Mouse (Mus musculus) heart, postnatal 10 days (tissue): ENCODE measurements at regions not wholly inside any gene's neighbourhood (a gene's known extent, or its start where the extent isn't known, plus 50 kb on each side); places are given as distances from the start of the nearest gene placed in this dataset.
A peak's percentile ranks its signal among the peaks of the same experiment; 100 is the strongest.

ENCODE experiments used
- DNase-seq, 2 experiments: peaks; one replicate each; pipeline ENCODE4 v3.0.0; 2021
- intact Hi-C: fragments of 180-260 bp; cut with DNase I; formaldehyde crosslinking; loops from one replicate; pipeline ENCODE4 v1.15.1; 2025
- microRNA-seq, 2 experiments: library from miRNA; unstranded; fragments of <30 nt; microRNA quantifications; one replicate each; pipeline ENCODE4 v1.2.0; 2022

DNA sequence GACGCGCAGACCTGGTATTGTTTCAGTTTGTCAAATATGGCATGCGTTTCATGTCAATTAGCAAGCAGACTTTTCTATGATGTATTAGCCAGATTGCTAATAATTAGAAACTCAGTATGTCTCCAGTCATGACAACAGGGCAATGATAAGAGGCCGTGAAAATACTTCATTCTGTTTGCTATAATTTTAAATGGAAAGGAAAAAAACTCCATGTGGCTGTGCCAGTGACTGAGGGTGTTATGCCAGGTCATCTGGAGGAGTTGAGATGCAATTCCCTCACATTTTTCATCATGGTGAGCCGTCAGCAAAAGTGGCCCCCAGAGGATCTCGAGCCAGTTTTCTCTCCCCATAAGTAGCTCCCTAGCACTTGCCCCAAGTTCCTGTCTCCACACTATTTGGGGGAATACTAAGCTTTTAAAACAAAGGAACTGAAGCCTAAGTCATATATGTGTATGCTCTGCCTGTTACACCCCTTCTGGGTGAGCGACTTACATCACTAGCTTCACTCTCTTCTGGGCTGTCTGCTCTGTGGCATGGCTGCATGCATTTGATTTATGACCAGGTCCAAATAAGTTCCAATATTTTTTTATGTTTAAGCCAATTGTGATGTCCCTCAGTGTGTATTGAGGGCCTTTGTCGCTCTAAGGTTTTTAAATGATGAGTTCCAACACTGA is 681.4 kb downstream of the Utrn start:
- DNase-seq, result no peak
- intact Hi-C loops, result no loop called here

DNA sequence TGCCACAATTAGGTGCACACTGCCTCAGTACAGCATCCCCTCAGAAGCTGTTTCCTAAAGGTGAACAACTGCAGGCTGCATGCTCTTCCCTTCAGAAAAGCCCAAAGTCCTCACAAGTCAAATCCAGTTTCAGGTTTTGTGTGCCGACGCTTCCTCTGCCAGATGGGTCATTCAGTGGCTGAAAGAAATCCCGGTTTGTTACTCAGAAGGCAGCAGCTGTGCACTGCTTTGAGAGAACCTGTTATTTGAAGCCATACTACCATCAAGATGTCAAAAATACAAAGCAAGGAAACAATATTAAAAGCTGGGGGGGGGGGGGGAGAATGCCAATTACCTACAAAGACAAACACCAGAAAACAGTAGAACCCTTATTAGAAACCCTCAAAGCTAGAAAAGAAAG is 678.7 kb downstream of the Utrn start:
- intact Hi-C loops, result no loop called here
- no peak for DNase-seq

DNA sequence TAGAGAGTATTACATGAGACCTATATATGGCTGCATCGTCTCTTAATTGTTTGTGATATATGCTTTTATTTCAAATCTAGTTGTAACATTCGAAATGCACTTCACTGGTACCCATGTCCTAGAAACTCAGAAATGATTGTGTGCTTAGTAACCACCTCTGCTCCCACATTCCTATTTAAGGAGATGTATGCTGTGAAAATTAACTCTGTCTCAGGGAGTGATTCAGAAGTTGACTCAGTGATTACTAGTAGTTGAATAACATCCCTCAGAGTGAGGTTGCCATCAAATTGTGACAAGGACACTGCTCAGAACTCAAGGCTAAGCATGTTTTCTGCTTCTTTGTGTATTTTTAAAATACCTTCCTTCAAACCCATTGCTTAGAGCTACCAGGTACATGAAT is 661.9 kb downstream of the Utrn start:
- intact Hi-C loops, result no loop called here
- DNase-seq, result no peak

DNA sequence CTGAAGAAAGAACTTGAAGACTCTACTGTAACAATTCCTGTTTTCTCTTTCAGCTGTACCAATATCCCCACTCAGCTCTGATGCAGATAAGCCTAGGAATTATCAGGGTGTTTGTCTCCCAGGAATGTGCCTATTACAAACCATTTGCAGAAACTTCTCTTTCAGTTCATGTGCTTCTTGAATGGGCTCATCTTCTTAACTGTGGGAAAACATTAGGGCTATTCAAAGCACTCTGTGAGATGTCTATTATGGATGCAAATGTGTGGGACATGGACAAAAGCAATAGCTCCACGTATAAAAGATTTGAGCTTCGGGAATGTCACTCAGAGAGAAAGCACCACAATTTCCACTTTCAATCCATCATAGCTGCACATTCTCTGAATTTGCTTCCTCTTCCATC is 659.0 kb downstream of the Utrn start:
- no peak for DNase-seq
- intact Hi-C loops, result loop anchor here (10.0 kb wide), 1 partner anchor 205 kb away; no protein-coding TSS in a partner anchor

DNA sequence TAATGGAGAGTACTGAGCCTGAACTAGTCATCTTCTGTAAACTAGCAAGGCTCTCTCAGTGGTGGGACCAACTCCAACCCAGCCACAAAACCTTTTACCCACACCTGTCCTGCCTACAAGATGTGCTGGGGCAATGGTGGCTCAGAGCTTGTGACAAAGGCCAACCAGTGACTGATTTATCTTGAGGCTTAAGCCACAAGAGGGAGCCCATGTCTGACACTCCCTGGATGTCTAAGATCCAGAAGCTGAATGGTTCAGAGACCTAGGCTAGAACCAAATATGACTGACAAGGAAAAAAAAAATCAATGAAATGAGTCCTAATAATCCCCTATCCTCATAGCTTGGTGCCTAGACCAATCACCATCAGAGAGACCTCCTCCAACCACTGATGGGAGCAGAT is 650.3 kb downstream of the Utrn start:
- intact Hi-C loops, result loop anchor here (2.0 to 10.0 kb wide), 2 partner anchors 214 to 398 kb away; no protein-coding TSS in a partner anchor
- peak; percentile 11 to 26 for DNase-seq

DNA sequence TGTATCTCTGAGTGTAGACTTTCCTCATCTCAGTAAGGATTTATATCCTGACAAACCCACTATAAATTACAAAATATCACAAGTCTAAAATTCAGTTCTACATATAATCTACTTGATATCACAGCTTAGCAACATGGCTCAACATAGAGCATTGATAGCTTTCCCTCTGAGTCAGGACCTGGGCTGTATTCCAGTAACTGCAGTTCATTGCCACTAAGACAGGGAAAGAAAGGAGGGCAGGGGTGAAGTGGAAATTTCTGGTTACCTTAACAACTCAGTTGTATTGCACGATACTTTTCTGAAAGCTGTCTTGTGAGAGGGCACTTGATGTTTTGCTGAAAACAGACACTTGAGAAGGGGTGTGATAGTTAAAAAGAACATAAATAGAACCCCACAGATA is 635.0 kb downstream of the Utrn start:
- no peak for DNase-seq
- intact Hi-C loops, result no loop called here

DNA sequence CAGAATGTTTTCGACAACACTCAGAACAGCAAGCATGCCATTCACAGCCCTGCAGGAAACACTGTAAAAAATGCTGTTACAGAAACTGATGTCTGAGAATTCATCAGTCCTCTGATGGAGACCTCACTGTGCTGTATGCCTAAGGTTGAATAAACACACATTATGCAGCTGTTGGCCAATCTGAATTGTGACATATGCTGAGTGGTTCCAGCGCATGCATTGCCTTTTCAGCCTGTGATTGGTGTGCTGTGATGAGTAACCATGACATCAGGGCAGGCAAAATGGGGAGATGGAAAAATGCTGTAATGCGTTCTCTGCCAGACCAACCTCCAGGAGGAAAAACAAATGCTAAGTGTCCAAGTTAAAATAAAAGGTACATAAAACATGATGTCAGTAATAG is 620.3 kb downstream of the Utrn start:
- DNase-seq, result no peak
- intact Hi-C loops, result no loop called here

DNA sequence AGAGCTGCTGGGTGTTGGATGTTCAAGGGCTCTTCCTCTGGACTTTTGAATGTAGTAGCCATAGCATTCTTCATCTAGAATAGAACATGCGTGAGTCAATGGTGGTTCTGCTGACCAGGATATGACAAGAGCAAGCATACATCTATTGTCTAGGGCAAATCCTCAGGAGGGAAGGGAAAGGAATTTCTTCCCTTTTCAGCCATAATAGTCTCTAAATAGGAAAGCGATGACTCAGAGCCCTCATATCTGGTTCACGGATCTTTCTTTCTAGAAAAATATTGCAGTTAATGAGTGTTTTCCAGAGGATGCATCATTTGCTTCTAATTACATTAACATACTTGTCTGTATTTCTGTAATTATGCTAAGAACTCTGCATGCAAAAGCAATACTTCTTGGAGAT is 615.9 kb downstream of the Utrn start:
- intact Hi-C loops, result no loop called here
- no peak for DNase-seq

DNA sequence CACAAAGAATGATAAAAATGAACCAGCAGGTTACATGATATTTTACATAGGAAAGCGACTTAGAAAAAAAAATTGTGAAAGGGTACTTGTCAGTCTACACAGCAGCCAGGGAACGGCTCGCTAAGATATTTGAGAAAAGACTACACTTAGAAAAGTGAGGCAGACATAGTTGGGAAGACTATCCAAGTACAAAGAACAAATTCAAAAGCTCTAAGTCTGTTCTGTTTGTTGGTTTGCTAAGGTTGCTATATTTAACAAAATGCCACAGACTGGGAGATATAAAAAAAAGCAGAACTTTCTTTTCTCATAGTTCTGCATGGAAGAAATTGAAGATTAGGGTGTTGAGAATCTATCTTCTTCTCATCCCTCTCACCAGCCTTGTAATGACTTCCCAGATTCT is 583.5 kb downstream of the Utrn start:
- DNase-seq, result no peak
- intact Hi-C loops, result no loop called here

DNA sequence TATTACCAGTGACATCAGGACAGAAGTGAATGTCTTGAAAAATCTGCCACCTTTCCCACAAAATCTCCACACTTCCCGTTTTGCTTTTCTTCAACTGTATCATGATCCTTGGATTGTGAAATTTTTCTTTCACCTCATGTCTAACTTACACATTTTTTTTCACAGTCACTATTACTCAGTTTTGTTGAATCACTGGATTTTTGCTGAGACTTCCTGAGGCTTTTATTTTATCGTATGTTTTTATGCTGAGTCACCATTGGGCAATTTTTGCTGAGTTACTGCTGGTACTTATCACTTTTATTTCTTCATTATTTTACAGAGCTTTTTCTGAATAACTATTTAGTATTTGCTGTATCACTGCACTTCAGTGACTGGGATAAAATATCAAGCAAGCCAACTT is 570.3 kb downstream of the Utrn start:
- intact Hi-C loops, result no loop called here

DNA sequence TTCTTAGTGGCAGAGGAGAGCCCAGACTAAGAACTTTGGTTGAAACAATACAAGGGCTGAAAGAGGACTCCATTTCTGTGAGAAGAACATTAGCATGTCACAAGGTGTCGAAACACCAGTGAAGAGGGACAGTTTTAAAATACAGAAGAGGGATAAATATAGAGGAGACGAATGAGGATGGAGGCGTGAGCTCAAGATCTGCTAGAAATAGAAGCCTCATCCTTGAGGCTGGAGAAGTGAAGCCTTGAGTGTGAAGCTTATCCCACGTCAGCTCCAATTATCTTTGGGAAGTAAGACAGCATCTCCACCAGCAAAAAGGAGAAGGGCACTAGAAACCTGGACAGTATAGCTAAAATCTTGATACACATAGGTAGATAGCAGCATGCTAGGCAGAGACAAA is 566.8 kb downstream of the Utrn start:
- intact Hi-C loops, result no loop called here
- DNase-seq, result no peak

More for the DNA sequence above, 570.3 kb downstream of the Utrn start:
- no peak for DNase-seq

DNA sequence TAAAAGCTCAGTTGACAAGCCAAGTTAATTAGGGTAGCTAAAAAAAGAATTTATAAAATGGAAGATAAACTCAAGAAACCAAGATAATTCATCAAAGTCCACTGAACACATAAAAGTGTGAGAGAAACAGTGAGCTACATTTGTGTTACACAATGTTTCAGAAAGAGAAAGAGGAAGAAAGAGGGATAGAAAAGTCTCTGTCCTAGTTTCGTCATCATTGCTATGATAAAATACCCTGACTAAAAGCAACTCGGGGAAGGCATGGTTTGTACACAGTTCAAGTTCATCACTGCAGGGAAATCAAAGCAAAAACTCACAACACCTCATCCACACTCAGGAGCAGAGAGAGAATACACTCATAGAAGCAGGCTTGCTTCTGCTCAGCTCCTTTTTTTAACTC is 548.9 kb downstream of the Utrn start:
- intact Hi-C loops, result no loop called here
- DNase-seq, result no peak

Small RNA genes in the stretch of these regions (microRNA-seq; reads per million reads assigned to microRNA genes)
- 0 reads per million in 2 experiments for gene Gm22194
